Mouse (Mus musculus) adrenal gland, postnatal 25 days (tissue): ENCODE data around the gene Per1. TPM values are rescaled to one million over a fixed set of nuclear protein-coding genes. Genes with fewer than 3 reads are reported as not detected.

Source experiments
- DNase-seq: peaks from one replicate; pipeline ENCODE4 v3.0.0; 2021; ENCODE audit warnings: mixed read lengths
- long read RNA-seq: library from polyadenylated mRNA; stranded (forward); transcript quantifications from one replicate; pipeline ENCODE4 v2.0.0, GENCODE M21; 2021
- total RNA-seq: library from RNA; stranded (reverse); gene quantifications from 2 replicates; pipeline ENCODE4 v1.2.3, GENCODE M21; 2021

Gene Per1
- 66.5 and 84.7 TPM in 2 replicates for total RNA-seq
- long read RNA-seq, partial matches to known transcripts: 4 of 4 reads
- long read RNA-seq, other reads (novel, unspliced or antisense): 0 of 4 reads

- DNase-seq: peak; percentile 96
These were observed at the start of gene Per1 for GRCm38 (mm10) chr11:69094697-69095429. Gene Per1 (plus strand): TSS chr11:69095217.

GRCm38 (mm10) chr11:69045531-69046394, 49.3 kb upstream of the Per1 start, which contains the start of gene Aurkb:
Gene Aurkb (plus strand): TSS chr11:69045647.
- peak; percentile 85 for DNase-seq

GRCm38 (mm10) chr11:69046395-69046774, 48.6 kb upstream of the Per1 start:
- no peak for DNase-seq

- no peak for DNase-seq
These were observed 47.4 kb upstream of the Per1 start for GRCm38 (mm10) chr11:69047592-69047991.

GRCm38 (mm10) chr11:69048151-69048550, 46.9 kb upstream of the Per1 start:
- no peak for DNase-seq

GRCm38 (mm10) chr11:69050748-69051147, 44.3 kb upstream of the Per1 start:
- no peak for DNase-seq

- no peak for DNase-seq
These were observed 43.2 kb upstream of the Per1 start for GRCm38 (mm10) chr11:69051771-69052170.

- no peak for DNase-seq
These were observed 42.1 kb upstream of the Per1 start for GRCm38 (mm10) chr11:69052824-69053421.

GRCm38 (mm10) chr11:69053848-69054247, 41.2 kb upstream of the Per1 start:
- no peak for DNase-seq

GRCm38 (mm10) chr11:69058265-69058664, 36.8 kb upstream of the Per1 start:
- DNase-seq: no peak

- no peak for DNase-seq
These were observed 36.2 kb upstream of the Per1 start for GRCm38 (mm10) chr11:69058729-69059356.

GRCm38 (mm10) chr11:69059357-69059974, 35.6 kb upstream of the Per1 start, which contains the start of gene Borcs6:
Gene Borcs6 (plus strand): TSS chr11:69059717.
- peak; percentile 92 for DNase-seq

GRCm38 (mm10) chr11:69059975-69060411, 35.0 kb upstream of the Per1 start:
- DNase-seq: peak; percentile 66

- DNase-seq: peak; percentile 41
These were observed 34.4 kb upstream of the Per1 start for GRCm38 (mm10) chr11:69060448-69061254.

- no peak for DNase-seq
These were observed 33.6 kb upstream of the Per1 start for GRCm38 (mm10) chr11:69061255-69061912.

GRCm38 (mm10) chr11:69062194-69062760, 32.7 kb upstream of the Per1 start:
- DNase-seq: peak; percentile 81

- peak; percentile 90 for DNase-seq
These were observed 32.2 kb upstream of the Per1 start for GRCm38 (mm10) chr11:69062761-69063224.

- peak; percentile 86 for DNase-seq
These were observed 31.4 kb upstream of the Per1 start for GRCm38 (mm10) chr11:69063413-69064201.
